Mouse (Mus musculus): Measurements from ENCODE around the gene Zfp949. TPM values are rescaled to one million over a fixed set of nuclear protein-coding genes. Genes with fewer than 3 reads are reported as not detected.
A peak's percentile ranks its signal among the peaks of the same experiment; 100 is the strongest.

The Zfp949 gene
- polyA plus RNA-seq, 1 experiment from 2014 or later = 9.6 TPM

GRCm38 (mm10) chr9:88521961-88522568 is 25.8 kb upstream of the Zfp949 start:
- Histone ChIP-seq H3K36me3 (ENCODE audit: control insufficient read depth, insufficient read depth, low read length) (peaks cover 4% of the 10 kb centered on the region), H3K9ac (ENCODE audit: low read length) (peak overlapping the region; percentile 99), H3K9me3 (ENCODE audit: control insufficient read depth, low read length) (no peaks in the 10 kb centered on the region), H3K4me3 (ENCODE audit: low read depth, low read length) (peak overlapping the region; percentile 86), H3K4me1 (ENCODE audit: control insufficient read depth, insufficient read depth, low read length) (peaks cover 8% of the 10 kb centered on the region; the same call in 1 of the 2 replicates), H3K27me3 (ENCODE audit: control insufficient read depth, insufficient read depth, low read length) (no peaks in the 10 kb centered on the region), H3K4me2 (peak overlapping the region; percentile 58), H3K27ac (ENCODE audit: low read depth, low read length) (peak overlapping the region; percentile 86)
- DNase-seq (ENCODE audit: low spot score, missing footprints) = peak; percentile 89
- WGBS = 0% methylated on average over 10 of the region's 10 CpGs
- no peak for ATAC-seq (ENCODE audit: low FRiP score)

GRCm38 (mm10) chr9:88522569-88523334 is 25.1 kb upstream of the Zfp949 start:
- Histone ChIP-seq H3K4me3 (ENCODE audit: low read depth, low read length) (peak overlapping the region; percentile 86), H3K27ac (ENCODE audit: low read depth, low read length) (peak overlapping the region; percentile 86), H3K4me1 (ENCODE audit: control insufficient read depth, insufficient read depth, low read length) (peaks cover 8% of the 10 kb centered on the region; the same call in 1 of the 2 replicates), H3K9me3 (ENCODE audit: control insufficient read depth, low read length) (no peaks in the 10 kb centered on the region), H3K36me3 (ENCODE audit: control insufficient read depth, insufficient read depth, low read length) (peaks cover 4% of the 10 kb centered on the region), H3K9ac (ENCODE audit: low read length) (peak overlapping the region; percentile 99), H3K4me2 (peak overlapping the region; percentile 81), H3K27me3 (ENCODE audit: control insufficient read depth, insufficient read depth, low read length) (no peaks in the 10 kb centered on the region)
- peak; percentile 100 for DNase-seq (ENCODE audit: low spot score, missing footprints)
- WGBS = under 1% methylated on average over 69 of the region's 69 CpGs
- ATAC-seq (ENCODE audit: low FRiP score) = peak; percentile 90

- peaks cover 8% of the 10 kb centered on the region; the same call in 1 of the 2 replicates for H3K4me1 ChIP-seq (ENCODE audit: control insufficient read depth, insufficient read depth, low read length)
- H3K27ac ChIP-seq (ENCODE audit: low read depth, low read length) = peak overlapping the region; percentile 78
- ATAC-seq (ENCODE audit: low FRiP score) (no peak), DNase-seq (ENCODE audit: low spot score, missing footprints) (no peak)
- WGBS = under 1% methylated on average over 15 of the region's 16 CpGs
- H3K4me3 ChIP-seq (ENCODE audit: low read depth, low read length) = peak overlapping the region; percentile 86
- H3K36me3 ChIP-seq (ENCODE audit: control insufficient read depth, insufficient read depth, low read length) = peaks cover 4% of the 10 kb centered on the region
- H3K27me3 ChIP-seq (ENCODE audit: control insufficient read depth, insufficient read depth, low read length) = no peaks in the 10 kb centered on the region
- H3K4me2 ChIP-seq = peak overlapping the region; percentile 81
- H3K9ac ChIP-seq (ENCODE audit: low read length) = peak overlapping the region; percentile 66
- no peaks in the 10 kb centered on the region for H3K9me3 ChIP-seq (ENCODE audit: control insufficient read depth, low read length)
Observed at GRCm38 (mm10) chr9:88523335-88523668, 24.5 kb upstream of the Zfp949 start.

- 92% methylated on average over 2 of the region's 2 CpGs for WGBS
- DNase-seq (ENCODE audit: low spot score, missing footprints) (peak; percentile 53), ATAC-seq (ENCODE audit: low FRiP score) (no peak)
- H3K27ac ChIP-seq (ENCODE audit: low read depth, low read length) = no peak overlapping the region
- H3K4me2 ChIP-seq = no peak overlapping the region
- no peaks in the 10 kb centered on the region for H3K9me3 ChIP-seq (ENCODE audit: control insufficient read depth, low read length)
- no peak overlapping the region for H3K4me3 ChIP-seq (ENCODE audit: low read depth, low read length)
- peaks cover 4% of the 10 kb centered on the region for H3K36me3 ChIP-seq (ENCODE audit: control insufficient read depth, insufficient read depth, low read length)
- H3K27me3 ChIP-seq (ENCODE audit: control insufficient read depth, insufficient read depth, low read length) = no peaks in the 10 kb centered on the region
- H3K9ac ChIP-seq (ENCODE audit: low read length) = no peak overlapping the region
- peaks cover 8% of the 10 kb centered on the region; the same call in 1 of the 2 replicates for H3K4me1 ChIP-seq (ENCODE audit: control insufficient read depth, insufficient read depth, low read length)
Observed at GRCm38 (mm10) chr9:88524367-88524766, 23.5 kb upstream of the Zfp949 start.

- Histone ChIP-seq H3K4me2 (no peak overlapping the region), H3K36me3 (ENCODE audit: control insufficient read depth, insufficient read depth, low read length) (peaks cover 4% of the 10 kb centered on the region), H3K27me3 (ENCODE audit: control insufficient read depth, insufficient read depth, low read length) (no peaks in the 10 kb centered on the region), H3K9ac (ENCODE audit: low read length) (no peak overlapping the region), H3K4me1 (ENCODE audit: control insufficient read depth, insufficient read depth, low read length) (peaks cover 8% of the 10 kb centered on the region; the same call in 1 of the 2 replicates), H3K4me3 (ENCODE audit: low read depth, low read length) (no peak overlapping the region), H3K9me3 (ENCODE audit: control insufficient read depth, low read length) (no peaks in the 10 kb centered on the region), H3K27ac (ENCODE audit: low read depth, low read length) (no peak overlapping the region)
- DNase-seq (ENCODE audit: low spot score, missing footprints) = peak; percentile 66
- ATAC-seq (ENCODE audit: low FRiP score) = no peak
- WGBS = 84% methylated on average over 3 of the region's 3 CpGs
Observed at GRCm38 (mm10) chr9:88524796-88525195, 23.0 kb upstream of the Zfp949 start.

- Histone ChIP-seq H3K4me3 (ENCODE audit: low read depth, low read length) (no peak overlapping the region), H3K4me2 (no peak overlapping the region), H3K9ac (ENCODE audit: low read length) (no peak overlapping the region), H3K27me3 (ENCODE audit: control insufficient read depth, insufficient read depth, low read length) (no peaks in the 10 kb centered on the region), H3K9me3 (ENCODE audit: control insufficient read depth, low read length) (no peaks in the 10 kb centered on the region), H3K4me1 (ENCODE audit: control insufficient read depth, insufficient read depth, low read length) (peaks cover 8% of the 10 kb centered on the region; the same call in 1 of the 2 replicates), H3K36me3 (ENCODE audit: control insufficient read depth, insufficient read depth, low read length) (peaks cover 3% of the 10 kb centered on the region), H3K27ac (ENCODE audit: low read depth, low read length) (no peak overlapping the region)
- 86% methylated on average over 6 of the region's 6 CpGs for WGBS
- DNase-seq (ENCODE audit: low spot score, missing footprints) (peak; percentile 69), ATAC-seq (ENCODE audit: low FRiP score) (no peak)
Observed at GRCm38 (mm10) chr9:88525341-88525740, 22.5 kb upstream of the Zfp949 start.

GRCm38 (mm10) chr9:88527956-88528355 is 19.9 kb upstream of the Zfp949 start:
- H3K4me3 ChIP-seq (ENCODE audit: low read depth, low read length) = no peak overlapping the region
- no peaks in the 10 kb centered on the region for H3K4me1 ChIP-seq (ENCODE audit: control insufficient read depth, insufficient read depth, low read length)
- 81% methylated on average over 4 of the region's 4 CpGs for WGBS
- H3K4me2 ChIP-seq = no peak overlapping the region
- H3K27ac ChIP-seq (ENCODE audit: low read depth, low read length) = no peak overlapping the region
- no peak overlapping the region for H3K9ac ChIP-seq (ENCODE audit: low read length)
- no peaks in the 10 kb centered on the region for H3K9me3 ChIP-seq (ENCODE audit: control insufficient read depth, low read length)
- no peak for ATAC-seq (ENCODE audit: low FRiP score)
- H3K36me3 ChIP-seq (ENCODE audit: control insufficient read depth, insufficient read depth, low read length) = no peaks in the 10 kb centered on the region
- no peaks in the 10 kb centered on the region for H3K27me3 ChIP-seq (ENCODE audit: control insufficient read depth, insufficient read depth, low read length)
- DNase-seq (ENCODE audit: low spot score, missing footprints) = no peak

GRCm38 (mm10) chr9:88528736-88529135 is 19.1 kb upstream of the Zfp949 start:
- Histone ChIP-seq H3K27ac (ENCODE audit: low read depth, low read length) (no peak overlapping the region), H3K36me3 (ENCODE audit: control insufficient read depth, insufficient read depth, low read length) (no peaks in the 10 kb centered on the region), H3K4me3 (ENCODE audit: low read depth, low read length) (no peak overlapping the region), H3K4me1 (ENCODE audit: control insufficient read depth, insufficient read depth, low read length) (no peaks in the 10 kb centered on the region), H3K9me3 (ENCODE audit: control insufficient read depth, low read length) (no peaks in the 10 kb centered on the region), H3K9ac (ENCODE audit: low read length) (no peak overlapping the region), H3K4me2 (no peak overlapping the region), H3K27me3 (ENCODE audit: control insufficient read depth, insufficient read depth, low read length) (no peaks in the 10 kb centered on the region)
- no peak for DNase-seq (ENCODE audit: low spot score, missing footprints)
- 67% methylated on average over 5 of the region's 5 CpGs for WGBS
- no peak for ATAC-seq (ENCODE audit: low FRiP score)

- Histone ChIP-seq H3K4me2 (no peak overlapping the region), H3K9me3 (ENCODE audit: control insufficient read depth, low read length) (no peaks in the 10 kb centered on the region), H3K27ac (ENCODE audit: low read depth, low read length) (no peak overlapping the region), H3K9ac (ENCODE audit: low read length) (no peak overlapping the region), H3K27me3 (ENCODE audit: control insufficient read depth, insufficient read depth, low read length) (no peaks in the 10 kb centered on the region), H3K36me3 (ENCODE audit: control insufficient read depth, insufficient read depth, low read length) (no peaks in the 10 kb centered on the region), H3K4me1 (ENCODE audit: control insufficient read depth, insufficient read depth, low read length) (no peaks in the 10 kb centered on the region), H3K4me3 (ENCODE audit: low read depth, low read length) (no peak overlapping the region)
- ATAC-seq (ENCODE audit: low FRiP score) (no peak), DNase-seq (ENCODE audit: low spot score, missing footprints) (no peak)
- WGBS = 81% methylated on average over 3 of the region's 3 CpGs
Observed at GRCm38 (mm10) chr9:88529571-88529970, 18.2 kb upstream of the Zfp949 start.

Measured in midbrain, embryonic 11.5 days (tissue).